Mouse (Mus musculus) E14TG2a.4 (cell line): ENCODE measurements around the gene Pold1.

Experiments
- H3K27me3 ChIP-seq: 2 replicates; pipeline ENCODE4 v1.6.1; 2014; ENCODE audit warnings: low read length, control low read depth; ENCODE audit not compliant: insufficient read depth
- H3K36me3 ChIP-seq: 2 replicates; pipeline ENCODE4 v1.6.1; 2014; ENCODE audit warnings: low read length, control low read depth; ENCODE audit not compliant: insufficient read depth
- H3K4me1 ChIP-seq: replicated peaks from 2 replicates; pipeline ENCODE4 v1.6.1; 2014; ENCODE audit warnings: low read depth, low read length, control low read depth
- H3K4me3 ChIP-seq: replicated peaks from 2 replicates; pipeline ENCODE4 v1.5.1; 2014; ENCODE audit warnings: mild to moderate bottlenecking, low read length
- H3K9me3 ChIP-seq: 2 replicates; pipeline ENCODE4 v1.6.1; 2014; ENCODE audit warnings: low read length, control low read depth
- CTCF ChIP-seq: conservative IDR thresholded peaks from 2 replicates; pipeline ENCODE4 v1.5.1; 2014; ENCODE audit warnings: low read length
- NANOG ChIP-seq: IDR thresholded peaks from 2 replicates; pipeline ENCODE4 v1.6.1; 2014; ENCODE audit warnings: borderline replicate concordance, low read length, mixed read lengths
- POU5F1 ChIP-seq: IDR thresholded peaks from 2 replicates; pipeline ENCODE4 v1.6.1; 2014; ENCODE audit warnings: low read length, borderline replicate concordance

Pold1 gene

DNA sequence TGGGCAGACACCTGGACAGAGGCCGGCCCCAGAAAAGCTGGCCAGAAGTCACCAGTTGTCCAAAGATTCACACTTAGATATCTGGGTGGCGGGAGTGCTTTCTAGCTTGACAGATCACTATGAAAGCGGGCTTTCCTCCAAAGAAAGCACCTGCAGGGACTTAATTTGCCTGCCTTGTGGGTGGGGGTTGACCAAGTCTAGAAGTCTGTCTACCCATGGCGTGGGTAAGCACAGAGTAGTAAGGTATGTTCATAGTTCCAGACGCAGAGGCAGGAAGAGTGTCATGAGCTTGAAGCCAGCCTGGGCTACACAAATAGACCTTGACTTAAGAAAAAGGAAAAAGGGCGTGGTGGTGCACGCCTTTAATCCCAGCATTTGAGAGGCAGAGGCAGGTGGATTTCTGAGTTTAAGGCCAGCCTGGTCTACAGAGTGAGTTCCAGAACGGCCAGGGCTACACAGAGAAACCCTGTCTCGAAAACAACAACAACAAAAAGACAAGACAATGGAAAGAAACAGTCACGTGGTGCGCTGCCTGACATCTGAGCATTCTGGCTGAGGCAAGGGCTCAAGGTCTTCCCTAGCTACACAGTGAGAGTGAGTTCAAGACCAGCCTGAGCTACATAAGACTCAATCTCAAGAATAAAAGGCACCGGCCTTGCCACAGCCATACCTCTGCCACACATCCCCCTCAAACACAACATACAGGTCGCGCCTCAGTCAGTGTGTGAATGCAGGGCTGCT, 22.1 kb downstream of the Pold1 start:
- Histone ChIP-seq H3K4me1 (peaks cover 98% of the 10 kb centered on the region), H3K4me3 (peak overlapping the region; percentile 60), H3K9me3 (no peaks in the 10 kb centered on the region), H3K36me3 (no peaks in the 10 kb centered on the region), H3K27me3 (peaks cover 30% of the 10 kb centered on the region)
- TF ChIP-seq CTCF (no peak), NANOG (no peak), POU5F1 (no peak)

DNA sequence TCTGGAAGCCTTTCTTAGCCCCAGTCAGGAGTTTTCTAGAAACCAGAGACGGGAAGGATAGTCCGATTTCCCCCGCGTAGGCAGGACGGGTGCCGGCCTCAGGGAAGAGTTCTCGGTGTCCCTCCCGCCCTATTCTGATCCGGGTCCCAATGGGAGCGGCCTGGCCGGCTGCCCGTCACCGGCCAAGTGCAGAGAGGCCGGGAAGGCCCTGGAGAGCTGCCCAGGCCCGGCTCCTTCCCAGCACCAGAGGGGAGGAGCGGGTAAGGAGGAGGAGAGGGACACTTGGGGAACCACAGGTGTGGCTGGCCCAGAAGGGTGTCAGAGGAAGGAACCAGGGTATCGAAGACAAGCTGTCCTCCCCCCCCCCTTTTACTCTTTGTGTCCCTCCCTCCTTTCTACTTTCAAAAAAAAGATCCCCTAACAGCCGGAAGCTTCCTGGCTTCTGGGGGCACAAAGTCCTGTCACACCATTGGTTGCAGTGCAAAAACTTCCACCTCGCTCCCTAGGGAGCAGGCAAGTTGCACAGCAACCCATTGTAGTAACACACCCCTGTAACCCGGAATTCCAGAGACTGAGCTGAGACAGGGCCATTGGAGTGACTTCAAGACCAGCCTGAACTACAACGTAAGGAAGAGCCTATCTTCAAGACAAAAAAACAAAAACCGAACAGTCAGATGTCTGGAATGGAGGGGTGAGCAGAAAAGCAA, 23.4 kb downstream of the Pold1 start:
- H3K9me3 ChIP-seq: no peaks in the 10 kb centered on the region
- no peak for TF ChIP-seq NANOG
- H3K36me3 ChIP-seq: no peaks in the 10 kb centered on the region
- peak overlapping the region; percentile 71 for H3K4me3 ChIP-seq
- peaks cover 35% of the 10 kb centered on the region for H3K27me3 ChIP-seq
- peaks cover 88% of the 10 kb centered on the region for H3K4me1 ChIP-seq

DNA sequence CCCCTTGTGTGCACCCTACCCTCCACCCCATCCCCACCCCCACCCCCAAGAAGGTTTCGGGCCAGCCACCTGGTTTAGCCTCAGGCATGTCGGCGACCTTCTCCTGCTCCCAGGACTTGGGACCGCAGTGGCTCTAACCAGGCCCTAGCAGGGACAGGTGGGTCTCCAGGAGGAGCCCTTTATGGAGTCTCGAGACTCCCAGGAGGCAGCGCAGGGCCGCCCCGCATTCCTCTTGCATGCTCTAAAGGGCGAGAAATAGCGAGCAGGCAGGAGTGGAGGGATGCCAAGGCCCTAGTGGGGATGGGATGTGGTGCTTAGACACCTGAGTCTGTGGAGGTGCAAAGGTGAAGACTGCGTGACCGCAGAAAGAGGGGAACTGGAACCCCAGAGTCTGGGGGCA, 24.1 kb downstream of the Pold1 start, which contains the start of gene Mybpc2:
Gene Mybpc2, minus strand, starts transcription at position 155 of the 400 bp plus-strand sequence.
- Histone ChIP-seq H3K9me3 (no peaks in the 10 kb centered on the region), H3K4me3 (peak within 1 kb of the TSS; percentile 71), H3K4me1 (peaks cover 80% of the 10 kb centered on the region), H3K27me3 (peaks cover 32% of the 10 kb centered on the region), H3K36me3 (no peaks in the 10 kb centered on the region)
- TF ChIP-seq POU5F1 (no peak), CTCF (no peak), NANOG (no peak)

DNA sequence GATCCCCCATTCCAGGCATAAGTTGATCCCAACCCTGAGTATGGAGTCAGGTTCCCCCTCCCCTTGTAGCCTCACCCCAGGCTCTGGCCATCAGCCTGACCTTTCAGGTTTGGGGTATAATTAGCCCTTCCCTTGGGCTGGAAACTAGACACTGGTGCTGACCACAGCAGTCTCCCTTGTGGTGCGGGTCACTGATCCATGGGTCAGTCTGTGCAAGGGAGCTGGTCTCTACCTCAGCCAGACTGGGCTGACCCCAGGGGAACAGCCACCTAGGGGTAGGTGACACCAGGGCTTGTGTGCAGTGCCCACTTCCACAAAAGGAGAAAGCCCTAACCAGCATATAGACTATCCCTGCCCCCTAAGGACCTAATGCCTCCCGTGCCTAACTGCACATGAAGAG, 25.6 kb downstream of the Pold1 start:
- Histone ChIP-seq H3K4me3 (no peak overlapping the region), H3K9me3 (no peaks in the 10 kb centered on the region), H3K4me1 (peaks cover 71% of the 10 kb centered on the region), H3K36me3 (no peaks in the 10 kb centered on the region), H3K27me3 (peaks cover 27% of the 10 kb centered on the region)
- TF ChIP-seq NANOG (no peak), POU5F1 (no peak), CTCF (no peak)

DNA sequence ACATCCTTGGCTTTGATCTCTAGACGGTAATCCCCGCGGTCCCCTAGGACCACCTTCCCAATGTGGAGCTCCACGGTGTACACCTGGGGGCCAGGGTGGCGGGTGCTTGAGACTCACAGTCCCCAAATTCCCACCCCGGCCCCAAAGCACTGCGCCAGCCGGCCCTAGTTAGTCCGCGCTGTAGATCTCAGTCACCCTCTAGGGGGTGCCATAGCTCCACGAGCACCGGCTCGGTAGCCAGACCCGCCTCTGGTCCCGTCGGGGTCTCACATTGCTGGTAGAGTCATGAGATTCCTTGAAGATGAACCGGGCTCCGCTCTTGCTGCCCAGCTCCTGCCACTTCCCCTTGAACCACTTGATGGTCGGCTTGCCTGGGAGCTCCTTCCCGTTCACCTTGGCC, 26.9 kb downstream of the Pold1 start:
- H3K27me3 ChIP-seq: peaks cover 34% of the 10 kb centered on the region
- no peaks in the 10 kb centered on the region for H3K36me3 ChIP-seq
- H3K9me3 ChIP-seq: no peaks in the 10 kb centered on the region
- TF ChIP-seq CTCF: peak; percentile 61
- TF ChIP-seq NANOG: no peak
- peaks cover 57% of the 10 kb centered on the region for H3K4me1 ChIP-seq
- H3K4me3 ChIP-seq: peak overlapping the region; percentile 76

DNA sequence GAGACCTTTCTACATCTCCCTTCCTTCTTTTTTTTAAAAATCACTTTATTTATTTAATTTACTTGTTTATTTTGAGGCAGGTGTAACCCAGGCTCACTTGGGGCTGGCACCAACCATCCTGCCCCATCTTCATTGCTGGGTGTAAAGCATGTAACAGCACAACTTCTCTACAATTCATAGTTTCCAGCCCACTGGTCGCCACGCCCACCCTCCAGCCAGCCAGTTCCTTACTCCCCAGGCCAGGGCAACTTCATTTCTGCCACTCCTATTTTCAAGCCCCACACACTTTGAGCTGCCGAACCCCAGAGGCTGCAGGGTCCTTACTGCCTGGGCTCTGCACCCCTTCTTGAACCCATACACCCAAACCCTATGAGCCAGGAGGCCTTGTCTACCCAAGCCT, 27.7 kb downstream of the Pold1 start:
- H3K4me3 ChIP-seq: no peak overlapping the region
- no peaks in the 10 kb centered on the region for H3K36me3 ChIP-seq
- H3K27me3 ChIP-seq: peaks cover 41% of the 10 kb centered on the region
- no peaks in the 10 kb centered on the region for H3K9me3 ChIP-seq
- H3K4me1 ChIP-seq: peaks cover 50% of the 10 kb centered on the region
- TF ChIP-seq POU5F1 (no peak), NANOG (no peak), CTCF (no peak)

DNA sequence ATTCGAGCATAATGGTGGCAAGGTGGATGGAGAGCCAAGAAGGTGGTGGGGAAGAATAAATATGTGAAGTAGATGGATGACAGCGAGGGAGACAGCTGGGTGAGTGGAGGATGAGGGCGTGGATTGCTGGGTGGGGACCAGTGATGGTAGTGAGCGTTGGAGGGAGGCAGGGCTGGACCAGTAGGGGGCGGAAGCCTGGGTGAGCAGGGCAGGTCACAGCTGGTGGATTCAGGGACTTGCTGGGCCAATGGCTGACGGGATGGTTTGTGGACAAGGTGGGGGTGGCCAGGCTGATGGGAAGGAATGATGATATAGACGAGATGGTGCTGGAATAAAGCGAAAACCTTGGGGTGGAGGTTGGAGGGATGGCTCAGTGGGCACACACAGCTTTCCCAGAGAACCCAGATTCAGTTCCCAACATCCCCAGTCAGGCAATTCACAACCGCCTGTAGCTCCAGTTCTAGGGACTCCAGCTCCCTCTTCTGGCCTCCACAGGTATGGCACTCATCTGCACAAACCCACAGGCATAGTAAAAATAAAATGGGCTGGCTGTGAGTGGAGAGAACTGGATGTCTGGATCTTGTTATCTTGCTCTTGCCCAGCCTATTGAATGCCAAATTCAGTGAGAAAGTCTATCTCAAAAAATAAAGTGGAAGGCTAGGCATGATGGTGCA, 29.3 kb downstream of the Pold1 start:
- Histone ChIP-seq H3K4me1 (peaks cover 34% of the 10 kb centered on the region), H3K27me3 (peaks cover 54% of the 10 kb centered on the region), H3K9me3 (no peaks in the 10 kb centered on the region), H3K4me3 (no peak overlapping the region), H3K36me3 (no peaks in the 10 kb centered on the region)
- TF ChIP-seq CTCF (peak; percentile 70), NANOG (no peak), POU5F1 (no peak)

DNA sequence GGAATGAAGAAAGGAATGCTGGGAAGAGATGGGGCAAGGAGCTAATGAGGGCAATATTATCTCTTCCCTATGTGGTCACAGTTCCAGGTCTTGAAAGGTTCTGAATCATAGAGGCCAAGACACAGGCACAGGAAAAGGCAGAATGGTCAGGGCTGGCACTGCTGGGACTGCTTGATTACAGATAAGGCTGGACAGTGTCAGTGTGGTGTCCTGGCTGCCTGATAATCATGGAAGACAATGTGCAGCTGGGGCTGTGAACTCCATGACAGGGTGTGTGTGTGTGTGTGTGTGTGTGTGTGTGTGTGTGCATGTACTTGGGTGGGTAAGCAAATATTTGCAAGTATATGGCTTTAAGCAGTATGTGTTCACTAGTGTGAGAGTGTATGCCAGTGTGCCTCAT, 41.2 kb downstream of the Pold1 start:
- TF ChIP-seq CTCF (no peak), NANOG (no peak), POU5F1 (no peak)
- no peak overlapping the region for H3K4me3 ChIP-seq
- no peaks in the 10 kb centered on the region for H3K36me3 ChIP-seq
- peaks cover 29% of the 10 kb centered on the region for H3K4me1 ChIP-seq
- peaks cover 11% of the 10 kb centered on the region for H3K27me3 ChIP-seq
- H3K9me3 ChIP-seq: no peaks in the 10 kb centered on the region

DNA sequence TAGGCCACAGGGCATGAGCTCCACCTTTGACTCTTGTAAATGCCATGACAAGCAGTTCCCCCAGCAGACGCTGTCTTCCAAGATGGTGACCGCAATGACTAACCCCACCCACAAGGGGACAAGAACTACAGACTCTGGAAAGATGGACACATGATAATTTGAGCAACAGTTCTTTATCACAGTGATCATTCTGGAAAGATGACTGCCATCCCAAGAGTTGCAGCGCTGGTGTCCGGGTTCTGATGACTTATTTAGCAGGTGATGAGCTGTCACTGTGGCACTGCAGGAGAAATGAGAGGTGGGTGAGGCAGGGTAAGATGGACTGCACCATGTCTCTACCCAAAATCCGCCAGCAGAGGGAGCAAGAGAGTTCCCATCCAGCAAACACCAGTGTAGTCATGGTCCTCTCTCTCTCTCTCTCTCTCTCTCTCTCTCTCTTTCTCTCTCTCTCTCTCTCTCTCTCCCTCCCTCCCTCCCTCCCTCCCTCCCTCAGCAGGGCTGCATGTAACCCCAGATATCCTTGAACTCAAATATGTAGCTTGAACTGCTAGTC, 47.0 kb downstream of the Pold1 start:
- Histone ChIP-seq H3K36me3 (no peaks in the 10 kb centered on the region), H3K27me3 (no peaks in the 10 kb centered on the region)

More for the DNA sequence above, 47.0 kb downstream of the Pold1 start:
- no peaks in the 10 kb centered on the region for H3K9me3 ChIP-seq
- H3K4me3 ChIP-seq: no peak overlapping the region
- peaks cover 62% of the 10 kb centered on the region for H3K4me1 ChIP-seq
- TF ChIP-seq CTCF (peak; percentile 54), NANOG (no peak)
